Mouse (Mus musculus) MEL (cell line): Measurements from ENCODE around the gene Slc25a23. TPM values are rescaled to one million over a fixed set of nuclear protein-coding genes. Genes with fewer than 3 reads are reported as not detected.

Experiments
- DNase-seq: peaks from one replicate; pipeline ENCODE4 v3.0.0; 2011; ENCODE audit warnings: low read depth, low spot score
- H3K27ac ChIP-seq: 2 replicates; pipeline ENCODE4 v1.5.1; 2012; ENCODE audit warnings: low read depth, mild to moderate bottlenecking, control low read depth, low read length, moderate library complexity; ENCODE audit not compliant: control insufficient read depth
- H3K27me3 ChIP-seq, 2 experiments: fragments of 150-350 bp in 1 of 2; sonication (generic) in 1 of 2; 2 replicates each; pipeline ENCODE4 v1.6.1; 2012; ENCODE audit warnings: low read length in 2 of 2, mild to moderate bottlenecking in 2 of 2, improper control_type of control experiment in 1 of 2, moderate library complexity in 1 of 2; ENCODE audit not compliant: insufficient read depth in 2 of 2, control insufficient read depth in 1 of 2
- H3K36me3 ChIP-seq, 2 experiments: 2 replicates each; pipeline ENCODE4 v1.6.1; 2012 to 2014; ENCODE audit warnings: low read length in 2 of 2, improper control_type of control experiment in 1 of 2, inconsistent platforms in 1 of 2, mild to moderate bottlenecking in 1 of 2; ENCODE audit not compliant: insufficient read depth in 2 of 2, control insufficient read depth in 1 of 2
- H3K4me1 ChIP-seq, 2 experiments: fragments of 150-350 bp in 1 of 2; sonication (generic) in 1 of 2; 2 replicates each; pipeline ENCODE4 v1.6.1; 2012; ENCODE audit warnings: low read length in 2 of 2, improper control_type of control experiment in 1 of 2, mild to moderate bottlenecking in 1 of 2; ENCODE audit not compliant: insufficient read depth in 2 of 2, control insufficient read depth in 1 of 2
- H3K4me3 ChIP-seq, 2 experiments: fragments of 150-350 bp in 1 of 2; sonication (generic) in 1 of 2; 2 replicates each; pipeline ENCODE4 v1.5.1; 2012; ENCODE audit warnings: low read depth in 2 of 2, low read length in 2 of 2, mild to moderate bottlenecking in 2 of 2, moderate library complexity in 2 of 2, control low read depth in 1 of 2, improper control_type of control experiment in 1 of 2; ENCODE audit not compliant: control insufficient read depth in 1 of 2, insufficient read depth in 1 of 2
- H3K79me2 ChIP-seq: 2 replicates; pipeline ENCODE4 v1.6.1; 2012; ENCODE audit warnings: mild to moderate bottlenecking, low read length, moderate library complexity; ENCODE audit not compliant: control insufficient read depth, poor library complexity, insufficient read depth
- H3K9ac ChIP-seq: 2 replicates; pipeline ENCODE4 v1.6.1; 2012; ENCODE audit warnings: low read depth, mild to moderate bottlenecking, control low read depth, low read length, moderate library complexity; ENCODE audit not compliant: control insufficient read depth, poor library complexity, severe bottlenecking
- H3K9me3 ChIP-seq: fragments of 150-350 bp; sonication (generic); replicated peaks from 2 replicates; pipeline ENCODE4 v1.6.1; 2012; ENCODE audit warnings: mild to moderate bottlenecking, low read length, improper control_type of control experiment, moderate library complexity; ENCODE audit not compliant: insufficient read depth
- BHLHE40 ChIP-seq: IDR thresholded peaks from 2 replicates; pipeline ENCODE4 v1.6.1; 2012; ENCODE audit warnings: low read depth, mild to moderate bottlenecking, inconsistent platforms, low read length, improper control_type of control experiment, borderline replicate concordance
- CTCF ChIP-seq, 3 experiments: IDR thresholded peaks in 2 of 3; conservative IDR thresholded peaks in 1 of 3; 2 replicates each; pipeline ENCODE4 v1.5.1; 2011 to 2012; ENCODE audit warnings: low read length in 3 of 3, low read depth in 2 of 3, mild to moderate bottlenecking in 2 of 3, improper control_type of control experiment in 1 of 3, inconsistent platforms in 1 of 3, mixed read lengths in 1 of 3, moderate library complexity in 1 of 3; ENCODE audit not compliant: control insufficient read depth in 1 of 3, insufficient read depth in 1 of 3, poor library complexity in 1 of 3, severe bottlenecking in 1 of 3
- ELF1 ChIP-seq: IDR thresholded peaks from 2 replicates; pipeline ENCODE4 v1.6.1; 2014; ENCODE audit warnings: low read depth, mild to moderate bottlenecking, inconsistent platforms, low read length, improper control_type of control experiment, moderate library complexity
- EP300 ChIP-seq, 2 experiments: IDR thresholded peaks; 2 replicates each; pipeline ENCODE4 v1.6.1; 2011; ENCODE audit warnings: improper control_type of control experiment in 2 of 2, low read length in 2 of 2, low read depth in 1 of 2, mild to moderate bottlenecking in 1 of 2
- GABPA ChIP-seq: IDR thresholded peaks from 2 replicates; pipeline ENCODE4 v1.6.1; 2012; ENCODE audit warnings: low read depth, mild to moderate bottlenecking, inconsistent platforms, low read length, improper control_type of control experiment, moderate library complexity
- HCFC1 ChIP-seq: IDR thresholded peaks from 2 replicates; pipeline ENCODE4 v1.6.1; 2012; ENCODE audit warnings: low read depth, mild to moderate bottlenecking, inconsistent platforms, low read length, improper control_type of control experiment, moderate library complexity
- JUND ChIP-seq: IDR thresholded peaks from 2 replicates; pipeline ENCODE4 v1.6.1; 2011; ENCODE audit warnings: low read depth, mild to moderate bottlenecking, improper control_type of control experiment, low read length
- KAT2A ChIP-seq: conservative IDR thresholded peaks from 2 replicates; pipeline ENCODE4 v1.6.1; 2012; ENCODE audit warnings: low read depth, low read length, improper control_type of control experiment, inconsistent platforms
- MAFK ChIP-seq: IDR thresholded peaks from 2 replicates; pipeline ENCODE4 v1.6.1; 2011; ENCODE audit warnings: low read depth, mild to moderate bottlenecking, low read length, improper control_type of control experiment, borderline replicate concordance
- MAX ChIP-seq: IDR thresholded peaks from 2 replicates; pipeline ENCODE4 v1.6.1; 2011; ENCODE audit warnings: low read length, improper control_type of control experiment
- MYC ChIP-seq: IDR thresholded peaks from 2 replicates; pipeline ENCODE4 v1.6.1; 2011; ENCODE audit warnings: low read depth, mild to moderate bottlenecking, low read length, improper control_type of control experiment, moderate library complexity
- NELFE ChIP-seq: IDR thresholded peaks from 2 replicates; pipeline ENCODE4 v1.6.1; 2011; ENCODE audit warnings: low read depth, low read length, improper control_type of control experiment
- NRF1 ChIP-seq: IDR thresholded peaks from 2 replicates; pipeline ENCODE4 v1.6.1; 2014; ENCODE audit warnings: low read depth, mild to moderate bottlenecking, inconsistent platforms, low read length, improper control_type of control experiment, moderate library complexity; ENCODE audit not compliant: poor library complexity, insufficient read depth, severe bottlenecking
- POLR2AphosphoS2 ChIP-seq: IDR thresholded peaks from 2 replicates; pipeline ENCODE4 v1.6.1; 2011; ENCODE audit warnings: low read length, improper control_type of control experiment
- SMC3 ChIP-seq: IDR thresholded peaks from 2 replicates; pipeline ENCODE4 v1.6.1; 2011; ENCODE audit warnings: low read depth, low read length, improper control_type of control experiment
- TAL1 ChIP-seq: IDR thresholded peaks from 2 replicates; pipeline ENCODE4 v1.6.1; 2012; ENCODE audit warnings: mild to moderate bottlenecking, inconsistent platforms, low read length, moderate library complexity, mixed read lengths
- TBP ChIP-seq: IDR thresholded peaks from 2 replicates; pipeline ENCODE4 v1.8.0; 2011; ENCODE audit warnings: low read depth, low read length, improper control_type of control experiment
- TCF12 ChIP-seq: IDR thresholded peaks from 2 replicates; pipeline ENCODE4 v1.6.1; 2014; ENCODE audit warnings: low read depth, mild to moderate bottlenecking, inconsistent platforms, low read length, improper control_type of control experiment, moderate library complexity
- UBTF ChIP-seq: IDR thresholded peaks from 2 replicates; pipeline ENCODE4 v1.6.1; 2012; ENCODE audit warnings: low read depth, mild to moderate bottlenecking, inconsistent platforms, low read length, improper control_type of control experiment, moderate library complexity, borderline replicate concordance; ENCODE audit not compliant: insufficient read depth
- USF2 ChIP-seq, 2 experiments: IDR thresholded peaks; 2 replicates each; pipeline ENCODE4 v1.6.1; 2011 to 2012; ENCODE audit warnings: improper control_type of control experiment in 2 of 2, low read length in 2 of 2, borderline replicate concordance in 1 of 2, inconsistent platforms in 1 of 2, low read depth in 1 of 2, mild to moderate bottlenecking in 1 of 2; ENCODE audit not compliant: insufficient read depth in 1 of 2
- ZC3H11A ChIP-seq: IDR thresholded peaks from 2 replicates; pipeline ENCODE4 v1.6.1; 2012; ENCODE audit warnings: low read depth, mild to moderate bottlenecking, inconsistent platforms, low read length, improper control_type of control experiment
- ZMIZ1 ChIP-seq: IDR thresholded peaks from 2 replicates; pipeline ENCODE4 v1.6.1; 2012; ENCODE audit warnings: low read depth, mild to moderate bottlenecking, inconsistent platforms, low read length, improper control_type of control experiment, moderate library complexity
- ZNF384 ChIP-seq: IDR thresholded peaks from 2 replicates; pipeline ENCODE4 v1.6.1; 2012; ENCODE audit warnings: low read depth, mild to moderate bottlenecking, inconsistent platforms, low read length, improper control_type of control experiment
- polyA plus RNA-seq, 2 experiments: library from polyadenylated mRNA; stranded (reverse) in 1 of 2; unstranded in 1 of 2; fragments of >175 nt in 1 of 2; fragments of >200 nt in 1 of 2; gene quantifications; 2 replicates each; pipeline versions ENCODE4 v1.2.1 to v1.2.4; 2012; ENCODE audit warnings: low replicate concordance in 2 of 2, low read depth in 1 of 2; ENCODE audit not compliant: insufficient read length in 2 of 2, insufficient read depth in 1 of 2, missing spikeins in 1 of 2
- total RNA-seq: library from RNA; depleted of rRNA; stranded (reverse); fragments of 300-350 nt; gene quantifications from 2 replicates; pipeline ENCODE4 v1.2.3, GENCODE M21; 2012

Slc25a23 gene
- total and polyA plus RNA-seq, 3 experiments = 4.9 to 60.8 TPM; not detected in 1

- Histone ChIP-seq H3K4me3 (no peak within 1 kb of the TSS), H3K36me3 (no peaks in the 10 kb centered on the region), H3K79me2 (no peaks in the 10 kb centered on the region), H3K27me3 (no peaks in the 10 kb centered on the region), H3K9ac (no peak within 1 kb of the TSS), H3K9me3 (no peaks in the 10 kb centered on the region), H3K4me1 (no peaks in the 10 kb centered on the region), H3K27ac (no peak within 1 kb of the TSS)
- TF ChIP-seq TBP (no peak), KAT2A (no peak), TAL1 (no peak), BHLHE40 (no peak), SMC3 (no peak), JUND (no peak), MAX (no peak), GABPA (no peak), NRF1 (no peak), ZMIZ1 (no peak), EP300 (IDR thresholded peaks at IDR 0.05; ENCODE audit: low read depth in 1 of 2, low read length in 2 of 2) (no peak), HCFC1 (no peak), MAFK (no peak), UBTF (no peak)
- no peak for DNase-seq
These were observed 27.6 kb upstream of the Slc25a23 start, which contains the start of gene Tubb4a for GRCm38 (mm10) chr17:57087049-57087832. Gene Tubb4a, minus strand, starts transcription at chr17:57087782.

- Histone ChIP-seq H3K9me3 (no peaks in the 10 kb centered on the region), H3K4me3 (no peak overlapping the region), H3K27me3 (no peaks in the 10 kb centered on the region), H3K79me2 (no peaks in the 10 kb centered on the region), H3K27ac (no peak overlapping the region), H3K36me3 (no peaks in the 10 kb centered on the region), H3K4me1 (no peaks in the 10 kb centered on the region), H3K9ac (no peak overlapping the region)
- DNase-seq = no peak
- TF ChIP-seq CTCF (IDR thresholded peaks at IDR 0.05 in 2 of 3, conservative IDR thresholded peaks at IDR 0.05 in 1 of 3; ENCODE audit: control insufficient read depth in 1 of 3, insufficient read depth in 1 of 3, low read depth in 2 of 3, low read length in 3 of 3, poor library complexity in 1 of 3, severe bottlenecking in 1 of 3) (no peak), TAL1 (no peak), TCF12 (no peak), HCFC1 (no peak), ZNF384 (no peak), MAFK (no peak), NELFE (no peak), MYC (no peak), ZC3H11A (no peak), MAX (no peak), NRF1 (no peak), ELF1 (no peak), KAT2A (no peak), JUND (no peak), POLR2AphosphoS2 (no peak), UBTF (no peak), USF2 (IDR thresholded peaks at IDR 0.05; ENCODE audit: borderline replicate concordance in 1 of 2, insufficient read depth in 1 of 2, low read depth in 1 of 2, low read length in 2 of 2) (no peak), GABPA (no peak), BHLHE40 (no peak)
These were observed 26.5 kb upstream of the Slc25a23 start for GRCm38 (mm10) chr17:57085970-57086757.
